Mouse (Mus musculus) adrenal gland, postnatal 14 days (tissue): ENCODE data around the gene Serpine1. TPM values are rescaled to one million over a fixed set of nuclear protein-coding genes. Genes with fewer than 3 reads are reported as not detected.

Experiments
- DNase-seq: peaks from one replicate; pipeline ENCODE4 v3.0.0; 2021; ENCODE audit warnings: mixed read lengths
- total RNA-seq: library from RNA; stranded (reverse); gene quantifications from 2 replicates; pipeline ENCODE4 v1.2.3, GENCODE M21; 2021

Gene Serpine1
- total RNA-seq, 1 experiment from 2014 or later: 2.6 TPM

- DNase-seq: no peak
Observed at GRCm38 (mm10) chr5:137054873-137055272, 17.2 kb downstream of the Serpine1 start.

DNA sequence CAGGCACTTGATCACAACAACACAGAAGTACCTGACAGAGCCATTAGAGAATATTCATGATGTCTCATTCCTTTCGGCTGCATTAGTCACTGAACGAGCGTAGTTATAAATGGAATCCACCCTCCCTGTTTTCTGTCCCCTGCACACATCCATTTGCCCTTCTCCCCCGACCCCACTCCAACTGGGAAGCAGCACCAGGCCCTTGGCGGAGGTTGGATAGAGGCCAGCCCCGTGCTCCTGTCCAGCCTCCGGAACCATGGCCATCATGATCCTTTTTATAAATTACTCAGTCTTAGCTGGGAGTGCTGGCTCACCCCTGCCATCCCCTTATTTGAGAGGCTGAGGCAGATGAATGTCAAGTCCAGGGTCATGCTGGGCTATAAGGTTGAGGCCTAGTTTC lies 17.8 kb downstream of the Serpine1 start:
- DNase-seq: no peak

GRCm38 (mm10) chr5:137051914-137052505 lies 20.1 kb downstream of the Serpine1 start:
- DNase-seq: no peak

DNA sequence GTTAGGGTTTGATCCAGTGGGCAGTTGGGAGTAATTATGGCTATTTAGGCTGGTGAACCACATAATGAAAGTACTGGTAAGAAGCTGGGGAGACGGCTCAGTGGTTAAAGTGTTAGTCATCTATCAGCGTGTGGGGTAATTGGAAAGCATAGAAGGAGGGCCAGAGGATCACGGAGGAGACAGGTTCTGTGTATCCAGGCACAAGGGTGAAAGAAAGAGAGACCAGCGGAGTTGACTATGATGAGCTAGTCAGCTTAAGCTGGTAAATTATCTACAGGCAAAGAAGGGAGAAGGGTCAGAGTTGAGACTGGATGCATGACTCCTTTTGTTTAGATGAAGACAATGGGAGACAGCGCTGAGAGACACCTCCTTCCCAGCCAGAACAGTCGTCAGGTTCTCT lies 20.9 kb downstream of the Serpine1 start:
- DNase-seq: no peak

GRCm38 (mm10) chr5:137046991-137047390 lies 25.1 kb downstream of the Serpine1 start:
- DNase-seq: no peak

- no peak for DNase-seq
Observed at GRCm38 (mm10) chr5:137046324-137046718, 25.7 kb downstream of the Serpine1 start.

DNA sequence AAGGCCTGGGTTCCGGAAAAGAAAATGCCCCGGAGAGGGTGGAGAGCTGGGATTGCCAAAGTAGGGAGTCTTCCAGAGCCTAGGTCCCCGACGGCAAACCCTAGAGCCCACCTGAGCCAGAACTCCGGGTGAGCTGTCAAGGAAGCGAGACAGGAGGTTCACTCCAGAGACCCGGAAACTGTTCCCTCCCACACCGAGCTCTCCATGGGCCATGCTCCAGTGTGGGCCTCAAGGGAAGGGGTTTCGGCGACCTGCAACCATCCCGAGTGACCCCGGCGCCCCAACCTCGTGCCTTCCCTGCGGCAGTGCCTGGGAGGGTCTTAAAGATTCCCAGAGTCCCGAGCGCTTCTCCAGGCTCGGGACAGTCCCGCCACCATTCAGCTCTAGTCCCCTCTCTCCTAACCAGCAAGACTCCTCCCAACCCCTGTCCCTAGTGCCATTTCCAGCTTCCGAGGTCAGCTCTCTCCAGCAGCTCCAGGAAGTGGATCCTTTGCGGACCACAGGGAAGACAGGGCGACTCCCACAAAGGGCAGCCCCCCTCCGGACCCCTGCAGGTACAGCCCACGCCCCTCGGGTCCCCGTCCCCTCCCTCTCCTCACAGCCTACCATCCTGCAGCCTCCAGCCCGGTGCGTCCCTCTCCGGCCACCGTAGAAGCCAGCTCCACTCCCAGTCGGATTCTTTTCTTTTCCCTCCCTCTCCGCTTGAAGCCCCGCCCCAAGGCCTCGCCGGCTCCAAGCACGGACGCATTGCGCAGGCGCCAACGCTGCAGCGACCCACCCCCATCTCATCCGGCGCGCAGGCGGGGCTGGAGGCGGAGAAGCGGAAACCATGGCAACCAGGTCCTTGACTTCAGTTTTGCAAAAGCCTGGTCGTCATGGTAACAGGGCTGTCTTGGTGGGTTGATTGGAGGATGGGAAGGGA lies 26.4 kb downstream of the Serpine1 start, which contains the start of gene Ap1s1:
Gene Ap1s1, minus strand, starts transcription at position 734 of the 922 bp plus-strand sequence.
- peak; percentile 99 for DNase-seq

GRCm38 (mm10) chr5:137043997-137044396 lies 28.1 kb downstream of the Serpine1 start:
- no peak for DNase-seq

GRCm38 (mm10) chr5:137041442-137041841 lies 30.6 kb downstream of the Serpine1 start:
- DNase-seq: no peak

GRCm38 (mm10) chr5:137039453-137039852 lies 32.6 kb downstream of the Serpine1 start:
- DNase-seq: no peak

GRCm38 (mm10) chr5:137036211-137036610 lies 35.9 kb downstream of the Serpine1 start:
- DNase-seq: no peak

GRCm38 (mm10) chr5:137032641-137033074 lies 39.4 kb downstream of the Serpine1 start:
- peak; percentile 96 for DNase-seq

- DNase-seq: peak; percentile 32
Observed at GRCm38 (mm10) chr5:137032033-137032421, 40.0 kb downstream of the Serpine1 start.

DNA sequence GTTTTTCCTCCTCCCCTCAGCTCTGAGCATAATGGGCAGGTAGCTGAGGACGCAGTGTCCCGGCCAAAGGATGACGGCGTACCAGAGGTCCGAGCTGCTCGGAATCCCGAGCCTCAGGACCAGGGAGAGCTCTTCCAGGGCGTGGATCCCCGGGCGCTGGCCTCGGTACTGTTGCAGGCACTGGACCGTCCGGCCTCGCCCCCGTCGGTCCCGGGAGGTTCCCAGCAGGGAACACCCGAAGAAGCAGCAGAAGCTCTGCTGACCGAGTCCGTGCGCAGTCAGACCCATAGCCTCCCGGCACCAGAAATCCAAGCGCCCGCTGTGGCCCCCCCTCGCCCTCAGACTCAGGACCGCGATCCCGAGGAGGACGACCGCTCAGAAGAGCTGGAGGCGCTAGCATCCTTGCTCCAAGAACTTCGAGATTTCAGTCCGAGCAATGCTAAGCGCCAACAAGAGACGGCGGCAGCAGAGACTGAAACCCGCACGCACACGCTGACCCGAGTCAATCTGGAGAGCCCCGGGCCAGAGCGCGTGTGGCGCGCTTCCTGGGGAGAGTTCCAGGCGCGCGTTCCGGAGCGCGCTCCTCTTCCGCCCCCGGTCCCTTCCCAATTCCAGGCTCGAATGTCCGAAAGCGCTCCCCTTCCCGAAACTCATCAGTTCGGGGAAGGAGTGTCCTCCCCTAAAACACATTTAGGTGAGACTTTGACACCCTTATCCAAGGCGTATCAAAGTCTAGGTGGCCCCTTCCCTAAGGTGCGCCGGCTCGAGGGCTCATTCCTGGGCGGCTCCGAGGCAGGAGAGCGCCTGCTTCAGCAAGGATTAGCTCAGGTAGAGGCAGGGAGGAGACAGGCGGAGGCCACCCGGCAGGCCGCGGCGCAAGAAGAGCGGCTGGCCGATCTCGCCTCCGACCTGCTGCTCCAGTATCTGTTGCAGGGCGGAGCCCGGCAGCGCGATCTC lies 40.7 kb downstream of the Serpine1 start:
- DNase-seq: peak; percentile 81

DNA sequence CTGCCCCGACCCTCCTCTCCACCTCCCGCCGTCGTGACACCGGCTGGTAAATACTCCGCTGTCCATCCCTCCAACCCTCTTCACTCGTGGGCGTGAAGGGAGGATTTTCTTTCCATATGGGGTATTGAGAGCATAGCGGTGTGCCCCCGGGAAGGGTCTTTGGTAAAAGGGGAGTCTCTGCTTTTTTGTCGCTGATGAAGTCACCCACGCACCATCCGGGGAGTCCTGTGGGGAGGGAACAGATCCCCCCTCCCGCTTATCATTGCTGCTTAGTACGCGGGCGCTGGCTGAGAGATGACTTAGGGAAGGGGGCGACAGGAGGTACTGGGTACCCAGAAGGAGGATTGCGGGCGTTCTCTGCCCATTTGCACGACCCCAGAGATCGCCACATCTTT lies 41.7 kb downstream of the Serpine1 start:
- DNase-seq: no peak

- DNase-seq: peak; percentile 98
Observed at GRCm38 (mm10) chr5:137029643-137030415, 42.2 kb downstream of the Serpine1 start.

- DNase-seq: no peak
Observed at GRCm38 (mm10) chr5:137029273-137029585, 42.8 kb downstream of the Serpine1 start.

GRCm38 (mm10) chr5:137028561-137029272 lies 43.4 kb downstream of the Serpine1 start:
- no peak for DNase-seq

DNA sequence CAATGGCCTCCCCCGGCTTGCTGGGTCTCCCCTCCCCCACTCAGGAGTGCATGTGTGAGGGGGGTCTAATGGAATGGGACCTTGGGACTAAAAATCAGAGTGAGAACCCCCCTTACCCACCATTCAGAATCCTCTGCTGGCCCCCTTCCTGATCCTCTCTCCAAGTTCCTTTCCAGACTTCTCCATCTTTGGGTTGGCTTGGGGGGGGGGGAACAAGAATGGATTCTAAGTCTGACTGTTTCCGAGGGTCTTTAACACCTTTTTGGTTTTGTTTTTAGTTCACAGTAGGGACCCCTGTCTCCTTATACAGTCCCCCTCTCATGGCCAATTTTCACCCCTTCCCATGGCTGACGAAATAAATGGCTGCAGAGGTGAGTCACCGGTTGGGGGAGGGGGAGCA lies 46.0 kb downstream of the Serpine1 start, which contains the start of gene Vgf:
Gene Vgf, plus strand, starts transcription at position 301 of the 400 bp plus-strand sequence.
- DNase-seq: no peak

- DNase-seq: peak; percentile 88
Observed at GRCm38 (mm10) chr5:137025132-137025531, 46.9 kb downstream of the Serpine1 start.

- no peak for DNase-seq
Observed at GRCm38 (mm10) chr5:137024318-137024717, 47.8 kb downstream of the Serpine1 start.
